Mouse (Mus musculus) left cerebral cortex, postnatal 25 days (tissue): Measurements from ENCODE around the gene Hoxd11. TPM values are rescaled to one million over a fixed set of nuclear protein-coding genes. Genes with fewer than 3 reads are reported as not detected.

Source experiments
- DNase-seq, 2 experiments: peaks; one replicate each; pipeline ENCODE4 v3.0.0; 2022; ENCODE audit warnings: low spot score in 2 of 2, mixed read lengths in 1 of 2
- intact Hi-C: fragments of 180-260 bp; cut with DNase I; formaldehyde crosslinking; loops from one replicate; pipeline ENCODE4 v1.15.1; 2025
- total RNA-seq, 2 experiments: library from RNA; stranded (reverse); gene quantifications; 2 replicates each; pipeline ENCODE4 v1.2.3; 2021

The Hoxd11 gene
- not detected for total RNA-seq

GRCm38 (mm10) chr2:74678891-74679595 lies at the start of gene Hoxd11:
Hoxd11 (plus strand) TSS chr2:74679557.
- no peak for DNase-seq
- intact Hi-C loops = no loop called here

GRCm38 (mm10) chr2:74635412-74635811 lies 43.9 kb upstream of the Hoxd11 start:
- no peak for DNase-seq
- intact Hi-C loops = no loop called here

- intact Hi-C loops = no loop called here
These were observed 36.9 kb upstream of the Hoxd11 start for GRCm38 (mm10) chr2:74642431-74642830.

GRCm38 (mm10) chr2:74645631-74646030 lies 33.7 kb upstream of the Hoxd11 start:
- DNase-seq = no peak
- intact Hi-C loops = no loop called here

More at GRCm38 (mm10) chr2:74642431-74642830, 36.9 kb upstream of the Hoxd11 start:
- no peak for DNase-seq

- no peak for DNase-seq
- intact Hi-C loops = no loop called here
These were observed 32.1 kb upstream of the Hoxd11 start for GRCm38 (mm10) chr2:74647082-74647864.

GRCm38 (mm10) chr2:74652996-74653340 lies 26.4 kb upstream of the Hoxd11 start:
- intact Hi-C loops = loop anchor here (5.0 kb wide), 1 partner anchor 94 kb away; no protein-coding TSS in a partner anchor
- no peak for DNase-seq

GRCm38 (mm10) chr2:74653781-74654535 lies 25.4 kb upstream of the Hoxd11 start:
- no peak for DNase-seq
- intact Hi-C loops = loop anchor here (2.0 to 5.0 kb wide), 2 partner anchors 93 to 353 kb away; no protein-coding TSS in a partner anchor

GRCm38 (mm10) chr2:74654743-74655419 lies 24.5 kb upstream of the Hoxd11 start:
- intact Hi-C loops = loop anchor here (2.0 to 5.0 kb wide), 3 partner anchors 47 to 354 kb away; partner anchors contain the start of gene Hoxd8
- no peak for DNase-seq

GRCm38 (mm10) chr2:74655420-74655781 lies 24.0 kb upstream of the Hoxd11 start:
- intact Hi-C loops = loop anchor here (2.0 to 5.0 kb wide), 2 partner anchors 47 to 355 kb away; partner anchors contain the start of gene Hoxd8
- no peak for DNase-seq

GRCm38 (mm10) chr2:74655821-74656631 lies 23.3 kb upstream of the Hoxd11 start:
- no peak for DNase-seq
- intact Hi-C loops = loop anchor here (2.0 to 5.0 kb wide), 2 partner anchors 46 to 355 kb away; partner anchors contain the start of gene Hoxd8

GRCm38 (mm10) chr2:74656632-74657021 lies 22.7 kb upstream of the Hoxd11 start:
- no peak for DNase-seq
- intact Hi-C loops = loop anchor here (5.0 kb wide), 1 partner anchor 46 kb away; the partner anchor contains the start of gene Hoxd8

GRCm38 (mm10) chr2:74657251-74658023 lies 21.9 kb upstream of the Hoxd11 start:
- intact Hi-C loops = loop anchor here (5.0 kb wide), 1 partner anchor 45 kb away; the partner anchor contains the start of gene Hoxd8

GRCm38 (mm10) chr2:74658024-74658666 lies 21.2 kb upstream of the Hoxd11 start:
- no peak for DNase-seq
- intact Hi-C loops = loop anchor here (5.0 kb wide), 1 partner anchor 44 kb away; the partner anchor contains the start of gene Hoxd8

More at GRCm38 (mm10) chr2:74657251-74658023, 21.9 kb upstream of the Hoxd11 start:
- no peak for DNase-seq

- DNase-seq = no peak
- intact Hi-C loops = loop anchor here (5.0 kb wide), 1 partner anchor 43 kb away; the partner anchor contains the start of gene Hoxd8
These were observed 20.5 kb upstream of the Hoxd11 start for GRCm38 (mm10) chr2:74658667-74659371.

- intact Hi-C loops = loop anchor here (2.0 to 10.0 kb wide), 4 partner anchors 43 to 885 kb away; partner anchors contain the start of genes Chn1 and Hoxd8
- DNase-seq = no peak
These were observed 19.8 kb upstream of the Hoxd11 start, which contains the start of gene Evx2 for GRCm38 (mm10) chr2:74659507-74660005. Evx2 (minus strand) TSS chr2:74659557.
